Mouse (Mus musculus) embryonic facial prominence, embryonic 10.5 days (tissue): ENCODE measurements around the gene Mark4. TPM values are rescaled to one million over a fixed set of nuclear protein-coding genes. Genes with fewer than 3 reads are reported as not detected.

Experiments used
- DNase-seq: peaks from one replicate; pipeline ENCODE4 v3.0.0-alpha.2; 2017; ENCODE audit warnings: low spot score
- H3K27ac ChIP-seq: fragments of 300-500 bp; sonication (generic); replicated peaks from 2 replicates; pipeline ENCODE4 v1.5.1; 2016; ENCODE audit warnings: mild to moderate bottlenecking
- H3K27me3 ChIP-seq: fragments of 300-500 bp; sonication (generic); replicated peaks from 2 replicates; pipeline ENCODE4 v1.6.1; 2016; ENCODE audit warnings: low read depth, mild to moderate bottlenecking; ENCODE audit not compliant: poor library complexity, severe bottlenecking
- H3K36me3 ChIP-seq: fragments of 300-500 bp; sonication (generic); replicated peaks from 2 replicates; pipeline ENCODE4 v1.6.1; 2016; ENCODE audit warnings: mild to moderate bottlenecking, moderate library complexity
- H3K4me1 ChIP-seq: fragments of 300-500 bp; sonication (generic); 2 replicates; pipeline ENCODE4 v1.6.1; 2016
- H3K4me3 ChIP-seq: fragments of 300-500 bp; sonication (generic); 2 replicates; pipeline ENCODE4 v1.5.1; 2016; ENCODE audit warnings: mild to moderate bottlenecking, moderate library complexity
- H3K9me3 ChIP-seq: fragments of 300-500 bp; sonication (generic); 2 replicates; pipeline ENCODE4 v1.6.1; 2016; ENCODE audit warnings: mild to moderate bottlenecking
- WGBS: fragments of 180-500 bp; shearing (Covaris S2); methylation state at CpG from one replicate; pipeline ENCODE4 v1.1.7; 2016; 5-methylcytosine and 5-hydroxymethylcytosine counted together
- polyA plus RNA-seq: library from polyadenylated mRNA; unstranded; fragments of >200 nt; fragmentation: Nextera tagmentation; extraction: Ambion mirVana; gene quantifications from 2 replicates; pipeline ENCODE4 v1.2.1, GENCODE M21; 2016

Mark4 gene
- polyA plus RNA-seq, 1 experiment from 2014 or later = 7.1 TPM

DNA sequence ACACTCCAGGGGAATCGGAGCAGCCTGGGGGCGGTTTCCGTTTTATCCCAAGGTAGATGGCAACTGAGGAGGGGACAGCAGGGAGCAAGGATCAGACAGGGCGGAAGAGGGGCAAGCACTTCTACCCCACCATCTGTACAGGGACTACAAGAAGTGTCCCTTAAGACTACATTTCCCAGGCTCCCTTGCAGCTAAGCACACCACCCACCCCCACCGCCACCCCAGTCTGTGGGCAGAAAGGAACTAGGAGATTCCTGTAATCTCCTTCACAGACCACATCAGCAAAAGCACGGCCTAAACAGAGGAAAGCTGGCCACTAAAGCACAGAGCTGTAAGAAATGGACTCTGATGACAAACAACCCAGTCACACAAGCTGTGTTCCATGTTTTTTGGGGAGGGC, 32.3 kb downstream of the Mark4 start:
- WGBS = 71% methylated on average over 6 of the region's 6 CpGs
- Histone ChIP-seq H3K36me3 (peaks cover 67% of the 10 kb centered on the region), H3K4me3 (no peak overlapping the region)

GRCm38 (mm10) chr7:19424051-19424450, 34.6 kb downstream of the Mark4 start:
- Histone ChIP-seq H3K27ac (no peak overlapping the region), H3K27me3 (peaks cover 40% of the 10 kb centered on the region), H3K9me3 (no peaks in the 10 kb centered on the region), H3K36me3 (peaks cover 44% of the 10 kb centered on the region), H3K4me3 (no peak overlapping the region), H3K4me1 (peaks cover 13% of the 10 kb centered on the region)
- WGBS = 62% methylated on average over 4 of the region's 4 CpGs
- DNase-seq = no peak

More for the DNA sequence above, 32.3 kb downstream of the Mark4 start:
- no peaks in the 10 kb centered on the region for H3K9me3 ChIP-seq
- H3K27ac ChIP-seq = no peak overlapping the region
- peaks cover 17% of the 10 kb centered on the region for H3K27me3 ChIP-seq
- DNase-seq = no peak
- peaks cover 3% of the 10 kb centered on the region for H3K4me1 ChIP-seq

DNA sequence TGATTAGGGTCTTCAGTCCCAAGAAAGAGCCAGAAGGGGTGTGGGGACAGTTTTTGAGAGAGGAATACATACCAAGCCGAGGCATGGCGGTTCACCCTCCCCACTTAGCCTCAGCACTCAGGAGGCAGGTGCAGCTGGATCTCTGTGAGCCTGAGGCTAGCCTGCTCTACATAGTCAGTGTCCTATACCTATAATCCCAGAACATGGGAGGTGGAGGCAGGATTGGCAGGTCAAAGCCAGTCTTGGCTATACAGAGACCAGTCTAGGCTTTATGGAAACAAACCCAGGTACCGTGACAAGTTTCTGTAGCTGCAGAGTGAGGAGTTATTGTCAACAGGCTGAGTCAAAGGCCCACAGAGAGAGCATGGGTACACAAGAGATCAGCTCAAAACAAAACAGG, 35.5 kb downstream of the Mark4 start:
- H3K27me3 ChIP-seq = peaks cover 50% of the 10 kb centered on the region
- no peak for DNase-seq
- no peak overlapping the region for H3K4me3 ChIP-seq
- no peak overlapping the region for H3K27ac ChIP-seq
- H3K9me3 ChIP-seq = 0 out of 2 replicates have a peak, but pooled peaks cover 1% of the 10 kb centered on the region
- peaks cover 34% of the 10 kb centered on the region for H3K36me3 ChIP-seq
- peaks cover 13% of the 10 kb centered on the region for H3K4me1 ChIP-seq
- 90% methylated on average over 3 of the region's 3 CpGs for WGBS

DNA sequence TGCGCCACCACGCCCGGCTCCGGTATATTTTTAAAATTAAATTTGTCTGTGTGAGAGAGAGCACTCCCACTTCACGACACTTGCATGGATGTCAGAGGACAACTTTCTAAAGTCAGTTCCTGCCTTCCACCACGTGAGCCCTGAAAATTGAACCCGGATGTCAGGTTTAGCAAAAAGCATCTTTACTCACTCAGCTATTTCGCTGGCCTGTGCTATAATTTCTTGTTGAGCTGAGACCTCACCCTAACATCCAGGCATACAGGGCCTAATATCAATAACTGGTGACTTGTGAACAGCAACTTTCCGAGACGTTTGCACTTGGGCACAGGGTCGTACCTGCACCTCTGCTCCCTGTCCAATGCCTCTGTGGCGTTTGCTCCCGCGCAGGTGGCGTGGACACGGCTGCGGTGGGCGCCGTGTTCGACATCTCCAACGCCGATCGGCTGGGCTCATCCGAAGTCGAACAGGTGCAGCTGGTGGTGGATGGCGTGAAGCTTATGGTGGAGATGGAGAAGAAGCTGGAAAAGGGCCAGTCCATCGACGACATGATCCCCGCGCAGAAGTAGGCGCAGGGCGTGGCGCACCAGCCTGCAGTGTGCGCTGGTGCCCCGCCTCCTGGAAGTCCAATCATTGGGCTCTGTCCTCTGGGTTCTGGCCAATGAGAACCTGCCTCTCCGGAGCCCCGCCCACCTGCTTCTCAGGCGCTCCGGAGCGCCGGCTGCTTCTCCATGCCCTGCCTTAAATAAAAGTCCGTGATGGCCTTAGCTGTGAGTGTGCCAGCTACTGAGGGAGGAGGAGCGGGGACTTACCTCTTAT, 37.6 kb downstream of the Mark4 start:
- H3K27me3 ChIP-seq = peaks cover 70% of the 10 kb centered on the region
- H3K4me3 ChIP-seq = peak overlapping the region; percentile 52
- H3K36me3 ChIP-seq = peaks cover 14% of the 10 kb centered on the region
- no peak overlapping the region for H3K27ac ChIP-seq
- H3K4me1 ChIP-seq = peaks cover 13% of the 10 kb centered on the region
- peak; percentile 89 for DNase-seq
- H3K9me3 ChIP-seq = 0 out of 2 replicates have a peak, but pooled peaks cover 5% of the 10 kb centered on the region
- 13% methylated on average over 43 of the region's 43 CpGs for WGBS

GRCm38 (mm10) chr7:19420121-19420520, 38.5 kb downstream of the Mark4 start:
- peaks cover 73% of the 10 kb centered on the region for H3K27me3 ChIP-seq
- WGBS = 8% methylated on average over 28 of the region's 28 CpGs
- H3K4me1 ChIP-seq = peaks cover 13% of the 10 kb centered on the region
- no peak for DNase-seq
- H3K36me3 ChIP-seq = peaks cover 5% of the 10 kb centered on the region
- peak overlapping the region; percentile 27; the same call in 1 of the 2 replicates for H3K4me3 ChIP-seq
- peaks cover 5% of the 10 kb centered on the region; the same call in 1 of the 2 replicates for H3K9me3 ChIP-seq
- no peak overlapping the region for H3K27ac ChIP-seq

DNA sequence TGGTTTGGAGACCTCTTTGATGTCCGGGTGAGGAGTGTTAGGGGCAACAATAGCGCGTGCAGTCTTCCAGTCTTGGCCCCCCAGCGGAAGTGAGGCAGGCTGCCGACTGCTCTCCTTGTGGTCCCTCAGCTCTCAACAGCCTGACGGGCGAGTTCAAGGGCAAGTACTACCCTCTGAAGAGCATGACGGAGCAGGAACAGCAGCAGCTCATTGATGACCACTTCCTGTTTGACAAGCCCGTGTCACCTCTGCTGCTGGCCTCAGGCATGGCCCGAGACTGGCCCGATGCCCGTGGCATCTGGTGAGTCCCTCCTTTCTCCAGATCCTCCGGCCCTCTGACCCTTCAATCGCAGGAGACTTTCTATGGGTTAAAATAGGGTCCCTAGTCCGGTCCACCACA, 42.0 kb downstream of the Mark4 start:
- H3K27me3 ChIP-seq = peaks cover 59% of the 10 kb centered on the region
- peaks cover 13% of the 10 kb centered on the region for H3K4me1 ChIP-seq
- DNase-seq = no peak
- H3K36me3 ChIP-seq = no peaks in the 10 kb centered on the region
- no peak overlapping the region for H3K4me3 ChIP-seq
- H3K9me3 ChIP-seq = peaks cover 20% of the 10 kb centered on the region; the same call in 1 of the 2 replicates
- H3K27ac ChIP-seq = no peak overlapping the region
- WGBS = 81% methylated on average over 15 of the region's 15 CpGs

GRCm38 (mm10) chr7:19413525-19413924, 45.1 kb downstream of the Mark4 start:
- Histone ChIP-seq H3K4me3 (no peak overlapping the region), H3K27me3 (peaks cover 28% of the 10 kb centered on the region), H3K4me1 (peaks cover 10% of the 10 kb centered on the region), H3K36me3 (no peaks in the 10 kb centered on the region), H3K9me3 (peaks cover 20% of the 10 kb centered on the region; the same call in 1 of the 2 replicates), H3K27ac (no peak overlapping the region)
- 87% methylated on average over 3 of the region's 3 CpGs for WGBS
- DNase-seq = no peak

DNA sequence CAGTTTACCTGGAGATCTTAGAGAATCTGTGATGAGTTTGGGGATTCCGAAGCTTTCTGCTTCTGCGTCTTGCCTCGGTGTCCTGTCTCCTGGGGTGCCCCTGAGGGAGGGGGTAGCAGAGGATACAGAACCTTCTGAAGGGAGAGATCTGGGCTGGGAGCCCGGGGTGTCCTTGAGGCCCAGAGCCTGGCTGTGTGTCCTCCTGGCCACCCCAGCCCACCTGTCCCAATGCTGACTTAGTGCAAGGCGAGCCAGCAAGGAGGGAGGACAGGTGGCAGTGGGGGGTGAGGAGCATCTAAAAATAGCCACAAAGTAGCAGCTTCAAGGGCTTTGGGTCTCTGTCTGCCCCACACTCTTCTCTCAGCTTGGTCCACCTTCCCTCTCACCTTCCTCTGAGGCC, 46.8 kb downstream of the Mark4 start:
- Histone ChIP-seq H3K9me3 (peaks cover 15% of the 10 kb centered on the region; the same call in 1 of the 2 replicates), H3K27me3 (peaks cover 15% of the 10 kb centered on the region), H3K27ac (no peak overlapping the region), H3K36me3 (no peaks in the 10 kb centered on the region), H3K4me1 (peaks cover 10% of the 10 kb centered on the region), H3K4me3 (no peak overlapping the region)
- no peak for DNase-seq
- 76% methylated on average over 5 of the region's 5 CpGs for WGBS

GRCm38 (mm10) chr7:19410766-19411344, 47.8 kb downstream of the Mark4 start:
- Histone ChIP-seq H3K4me3 (no peak overlapping the region), H3K9me3 (peaks cover 15% of the 10 kb centered on the region; the same call in 1 of the 2 replicates), H3K4me1 (peaks cover 10% of the 10 kb centered on the region), H3K27me3 (peaks cover 15% of the 10 kb centered on the region), H3K36me3 (no peaks in the 10 kb centered on the region), H3K27ac (no peak overlapping the region)
- 83% methylated on average over 11 of the region's 11 CpGs for WGBS
- no peak for DNase-seq

DNA sequence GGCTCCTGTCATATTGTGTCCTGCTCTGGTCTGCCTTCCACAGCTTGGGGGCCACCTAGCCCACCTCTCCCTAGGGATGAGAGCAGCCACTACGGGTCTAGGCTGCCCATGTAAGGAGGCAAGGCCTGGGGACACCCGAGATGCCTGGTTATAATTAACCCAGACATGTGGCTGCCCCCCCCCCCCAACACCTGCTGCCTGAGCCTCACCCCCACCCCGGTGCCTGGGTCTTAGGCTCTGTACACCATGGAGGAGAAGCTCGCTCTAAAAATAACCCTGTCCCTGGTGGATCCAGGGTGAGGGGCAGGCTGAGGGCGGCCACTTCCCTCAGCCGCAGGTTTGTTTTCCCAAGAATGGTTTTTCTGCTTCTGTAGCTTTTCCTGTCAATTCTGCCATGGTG, 48.9 kb downstream of the Mark4 start:
- H3K27ac ChIP-seq = no peak overlapping the region
- H3K27me3 ChIP-seq = peaks cover 25% of the 10 kb centered on the region
- WGBS = 45% methylated on average over 6 of the region's 6 CpGs
- H3K4me1 ChIP-seq = peaks cover 13% of the 10 kb centered on the region
- no peaks in the 10 kb centered on the region for H3K36me3 ChIP-seq
- H3K9me3 ChIP-seq = peaks cover 12% of the 10 kb centered on the region; the same call in 1 of the 2 replicates
- DNase-seq = no peak
- no peak overlapping the region for H3K4me3 ChIP-seq

DNA sequence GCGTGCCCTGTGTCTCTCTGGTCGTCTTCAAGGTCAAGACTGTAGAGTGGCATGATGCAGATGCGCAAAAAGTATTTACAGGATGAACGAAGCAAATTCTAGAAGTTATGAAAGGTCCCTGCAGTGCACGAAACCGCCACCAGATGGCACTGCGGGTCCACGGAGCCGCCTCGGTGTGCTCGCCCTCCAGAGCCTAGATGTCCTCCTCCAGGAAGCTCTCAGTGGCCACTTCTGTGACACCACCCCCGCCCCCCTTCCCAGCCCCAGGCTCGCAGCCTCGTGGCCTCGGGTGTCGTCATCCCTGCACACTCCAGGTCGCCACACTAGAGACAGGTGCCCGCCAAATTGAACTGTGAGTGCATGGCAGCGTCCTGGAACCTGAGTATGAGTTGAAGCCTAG, 53.2 kb downstream of the Mark4 start:
- WGBS = 3% methylated on average over 19 of the region's 19 CpGs
- Histone ChIP-seq H3K9me3 (peaks cover 9% of the 10 kb centered on the region), H3K4me3 (peak overlapping the region; percentile 38; the same call in 1 of the 2 replicates), H3K4me1 (peaks cover 22% of the 10 kb centered on the region), H3K27ac (no peak overlapping the region), H3K27me3 (peaks cover 67% of the 10 kb centered on the region), H3K36me3 (no peaks in the 10 kb centered on the region)
- DNase-seq = peak; percentile 89

GRCm38 (mm10) chr7:19404476-19404875, 54.1 kb downstream of the Mark4 start, which contains the start of gene Ckm:
Ckm (plus strand) TSS chr7:19404776.
- peaks cover 9% of the 10 kb centered on the region for H3K9me3 ChIP-seq
- peak within 1 kb of the TSS; percentile 63 for H3K27ac ChIP-seq
- WGBS = 49% methylated on average over 7 of the region's 7 CpGs
- DNase-seq = no peak
- H3K27me3 ChIP-seq = peaks cover 76% of the 10 kb centered on the region
- H3K4me1 ChIP-seq = peaks cover 20% of the 10 kb centered on the region
- no peaks in the 10 kb centered on the region for H3K36me3 ChIP-seq
- H3K4me3 ChIP-seq = peak within 1 kb of the TSS; percentile 78
